Mouse (Mus musculus): ENCODE measurements at regions not wholly inside any gene's neighbourhood (a gene's known extent, or its start where the extent isn't known, plus 50 kb on each side); places are given as distances from the start of the nearest gene placed in this dataset.

GRCm38 (mm10) chr3:102366188-102366587, 103.5 kb upstream of the Ngf start:
- H3K27me3 ChIP-seq (ENCODE audit: insufficient read depth, low read length): peaks cover 38% of the 10 kb centered on the region
- DNase-seq (ENCODE audit: low spot score) (no peak), ATAC-seq (ENCODE audit: low FRiP score) (no peak)
- H3K4me2 ChIP-seq (ENCODE audit: low read depth, low read length, poor library complexity, severe bottlenecking): no peak overlapping the region
- 72% methylated on average over 6 of the region's 6 CpGs for WGBS
- no peaks in the 10 kb centered on the region for H3K9me3 ChIP-seq (ENCODE audit: low read length)
- no peak overlapping the region for H3K27ac ChIP-seq (ENCODE audit: low read depth, low read length)
- TF ChIP-seq CTCF (IDR thresholded peaks at IDR 0.05): no peak
- no peaks in the 10 kb centered on the region for H3K4me1 ChIP-seq (ENCODE audit: insufficient read depth, low read length)
- no peaks in the 10 kb centered on the region for H3K36me3 ChIP-seq (ENCODE audit: insufficient read depth, low read length)
- H3K4me3 ChIP-seq (ENCODE audit: low read depth, low read length): no peak overlapping the region
- no peak overlapping the region for H3K9ac ChIP-seq (replicated peaks; ENCODE audit: low read length, poor library complexity, severe bottlenecking)

- no peak for TF ChIP-seq CTCF (IDR thresholded peaks at IDR 0.05)
- 85% methylated on average over 5 of the region's 5 CpGs for WGBS
- no peak overlapping the region for H3K4me2 ChIP-seq (ENCODE audit: low read depth, low read length, poor library complexity, severe bottlenecking)
- no peaks in the 10 kb centered on the region for H3K4me1 ChIP-seq (ENCODE audit: insufficient read depth, low read length)
- no peak overlapping the region for H3K27ac ChIP-seq (ENCODE audit: low read depth, low read length)
- DNase-seq (ENCODE audit: low spot score): no peak
- H3K4me3 ChIP-seq (ENCODE audit: low read depth, low read length): no peak overlapping the region
- no peak overlapping the region for H3K9ac ChIP-seq (replicated peaks; ENCODE audit: low read length, poor library complexity, severe bottlenecking)
- H3K36me3 ChIP-seq (ENCODE audit: insufficient read depth, low read length): no peaks in the 10 kb centered on the region
- H3K27me3 ChIP-seq (ENCODE audit: insufficient read depth, low read length): peaks cover 52% of the 10 kb centered on the region
- ATAC-seq (ENCODE audit: low FRiP score): no peak
- no peaks in the 10 kb centered on the region for H3K9me3 ChIP-seq (ENCODE audit: low read length)
Observed at GRCm38 (mm10) chr3:102364326-102364935, 105.3 kb upstream of the Ngf start.

- H3K9ac ChIP-seq (replicated peaks; ENCODE audit: low read length, poor library complexity, severe bottlenecking): no peak overlapping the region
- TF ChIP-seq CTCF (IDR thresholded peaks at IDR 0.05): no peak
- ATAC-seq (ENCODE audit: low FRiP score) (no peak), DNase-seq (ENCODE audit: low spot score) (no peak)
- no peaks in the 10 kb centered on the region for H3K36me3 ChIP-seq (ENCODE audit: insufficient read depth, low read length)
- H3K4me1 ChIP-seq (ENCODE audit: insufficient read depth, low read length): no peaks in the 10 kb centered on the region
- no peak overlapping the region for H3K4me3 ChIP-seq (ENCODE audit: low read depth, low read length)
- WGBS: 88% methylated on average over 9 of the region's 9 CpGs
- no peak overlapping the region for H3K27ac ChIP-seq (ENCODE audit: low read depth, low read length)
- H3K4me2 ChIP-seq (ENCODE audit: low read depth, low read length, poor library complexity, severe bottlenecking): no peak overlapping the region
- H3K9me3 ChIP-seq (ENCODE audit: low read length): no peaks in the 10 kb centered on the region
- peaks cover 77% of the 10 kb centered on the region for H3K27me3 ChIP-seq (ENCODE audit: insufficient read depth, low read length)
Observed at GRCm38 (mm10) chr3:102360732-102361280, 108.9 kb upstream of the Ngf start.

- no peak for ATAC-seq (ENCODE audit: low FRiP score)
- H3K9ac ChIP-seq (replicated peaks; ENCODE audit: low read length, poor library complexity, severe bottlenecking): no peak overlapping the region
- 89% methylated on average over 4 of the region's 4 CpGs for WGBS
- H3K4me2 ChIP-seq (ENCODE audit: low read depth, low read length, poor library complexity, severe bottlenecking): no peak overlapping the region
- H3K27ac ChIP-seq (ENCODE audit: low read depth, low read length): no peak overlapping the region
- H3K27me3 ChIP-seq (ENCODE audit: insufficient read depth, low read length): peaks cover 80% of the 10 kb centered on the region
- no peaks in the 10 kb centered on the region for H3K36me3 ChIP-seq (ENCODE audit: insufficient read depth, low read length)
- DNase-seq (ENCODE audit: low spot score): no peak
- no peaks in the 10 kb centered on the region for H3K4me1 ChIP-seq (ENCODE audit: insufficient read depth, low read length)
- H3K9me3 ChIP-seq (ENCODE audit: low read length): no peaks in the 10 kb centered on the region
- H3K4me3 ChIP-seq (ENCODE audit: low read depth, low read length): no peak overlapping the region
- TF ChIP-seq CTCF (IDR thresholded peaks at IDR 0.05): no peak
Observed at GRCm38 (mm10) chr3:102358801-102359200, 110.9 kb upstream of the Ngf start.

- Histone ChIP-seq H3K36me3 (ENCODE audit: insufficient read depth, low read length) (no peaks in the 10 kb centered on the region), H3K27ac (ENCODE audit: low read depth, low read length) (no peak overlapping the region), H3K9ac (replicated peaks; ENCODE audit: low read length, poor library complexity, severe bottlenecking) (no peak overlapping the region), H3K9me3 (ENCODE audit: low read length) (no peaks in the 10 kb centered on the region), H3K4me1 (ENCODE audit: insufficient read depth, low read length) (no peaks in the 10 kb centered on the region), H3K4me3 (ENCODE audit: low read depth, low read length) (no peak overlapping the region), H3K27me3 (ENCODE audit: insufficient read depth, low read length) (peaks cover 67% of the 10 kb centered on the region), H3K4me2 (ENCODE audit: low read depth, low read length, poor library complexity, severe bottlenecking) (no peak overlapping the region)
- WGBS: 74% methylated on average over 7 of the region's 7 CpGs
- no peak for TF ChIP-seq CTCF (IDR thresholded peaks at IDR 0.05)
- ATAC-seq (ENCODE audit: low FRiP score) (no peak), DNase-seq (ENCODE audit: low spot score) (no peak)
Observed at GRCm38 (mm10) chr3:102357062-102357610, 112.6 kb upstream of the Ngf start.

GRCm38 (mm10) chr3:102355352-102355751, 114.4 kb upstream of the Ngf start:
- H3K4me3 ChIP-seq (ENCODE audit: low read depth, low read length): no peak overlapping the region
- ATAC-seq (ENCODE audit: low FRiP score) (no peak), DNase-seq (ENCODE audit: low spot score) (no peak)
- no peak for TF ChIP-seq CTCF (IDR thresholded peaks at IDR 0.05)
- no peak overlapping the region for H3K27ac ChIP-seq (ENCODE audit: low read depth, low read length)
- H3K4me1 ChIP-seq (ENCODE audit: insufficient read depth, low read length): no peaks in the 10 kb centered on the region
- H3K36me3 ChIP-seq (ENCODE audit: insufficient read depth, low read length): no peaks in the 10 kb centered on the region
- H3K9me3 ChIP-seq (ENCODE audit: low read length): no peaks in the 10 kb centered on the region
- WGBS: 93% methylated on average over 2 of the region's 2 CpGs
- no peak overlapping the region for H3K9ac ChIP-seq (replicated peaks; ENCODE audit: low read length, poor library complexity, severe bottlenecking)
- peaks cover 61% of the 10 kb centered on the region for H3K27me3 ChIP-seq (ENCODE audit: insufficient read depth, low read length)
- no peak overlapping the region for H3K4me2 ChIP-seq (ENCODE audit: low read depth, low read length, poor library complexity, severe bottlenecking)
